In the genomic region with DNA sequence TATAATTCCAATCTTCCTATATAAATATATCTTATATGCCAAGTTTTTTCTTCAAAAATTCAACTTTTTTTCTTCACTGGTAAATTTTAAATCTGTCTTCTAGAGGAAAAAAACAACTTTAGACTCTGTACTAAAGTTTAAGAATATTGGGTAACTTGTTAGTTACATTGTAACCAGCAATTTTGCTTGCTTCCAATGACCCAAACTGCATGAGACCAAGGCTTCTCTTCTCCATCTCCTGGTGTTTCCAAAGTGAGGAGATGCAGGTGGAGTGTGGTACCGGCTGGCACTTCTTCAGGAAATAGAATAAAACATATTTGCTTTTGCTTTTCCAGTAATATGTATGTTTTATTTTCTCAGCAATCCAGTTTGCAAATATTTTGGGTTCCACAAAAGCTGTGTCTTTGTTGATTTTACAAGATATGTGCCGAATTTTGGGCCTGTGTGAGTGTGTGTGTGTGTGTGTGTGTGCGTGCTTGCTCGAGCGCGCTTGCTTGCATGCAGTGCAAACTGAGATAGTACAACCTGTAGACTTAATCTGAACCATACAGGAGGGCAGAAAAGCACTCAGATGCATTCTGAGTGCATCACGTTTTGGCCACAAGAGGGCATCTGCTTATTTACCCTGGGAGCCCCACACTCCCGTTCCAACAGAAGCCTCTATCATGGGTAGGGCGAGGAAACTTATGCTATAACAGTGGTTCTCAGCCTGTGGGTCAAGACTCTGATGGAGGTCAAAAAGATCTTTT, we compare ENCODE assay signal across 9 mouse cellular contexts. TPM values are rescaled to one million over a fixed set of nuclear protein-coding genes. Genes with fewer than 3 reads are reported as not detected.
DNase-seq lines count a peak whose midpoint lies in the region; ATAC-seq and TF ChIP-seq lines count a peak whose summit lies in the region.
"Had no signal": no experiment of that assay in that cellular context is flagged by ENCODE, and none has a peak within 500 bp of the region (broad histone marks: within the 10 kb centered on the region; RNA-seq: fewer than 3 reads in every experiment).

No protein-coding gene starts in this region.

- no peaks in the 10 kb centered on the region for H3K79me2 ChIP-seq in MEL (ENCODE audit: control insufficient read depth, insufficient read depth, low read length, poor library complexity)

- intact Hi-C loops in gastrocnemius, postnatal 14 days (cut with DNase I; ENCODE audit: low total_unique reads) = no loop called here

- no peak overlapping the region for H3K4me2 ChIP-seq in intestine, postnatal 0 days (replicated peaks; ENCODE audit: low read depth)
- no peak overlapping the region for H3K4me2 ChIP-seq in intestine, embryonic 16.5 days (ENCODE audit: low read depth, low read length)
- H3K4me2 ChIP-seq in lung, embryonic 14.5 days = no peak overlapping the region
- H3K4me2 ChIP-seq: embryonic facial prominence, embryonic 15.5 days had no signal

- peak; percentile 74 for TF ChIP-seq CTCF in intestine, postnatal 0 days (IDR thresholded peaks at IDR 0.05; ENCODE audit: low read depth)
- TF ChIP-seq CTCF in MEL (IDR thresholded peaks at IDR 0.05 in 2 of 3, conservative IDR thresholded peaks at IDR 0.05 in 1 of 3; ENCODE audit: control insufficient read depth in 1 of 3, insufficient read depth in 1 of 3, low read depth in 2 of 3, low read length in 3 of 3, poor library complexity in 1 of 3, severe bottlenecking in 1 of 3) = peak; percentile 72 to 85 (median 77)
- peak; percentile 23; the same call in 1 of the 2 replicates for TF ChIP-seq CTCF in embryonic fibroblast, embryonic 13.5 days (IDR thresholded peaks at IDR 0.05; ENCODE audit: borderline replicate concordance, insufficient read depth, low read length)
- TF ChIP-seq CTCF in lung, embryonic 14.5 days (IDR thresholded peaks at IDR 0.05; ENCODE audit: low read depth) = peak; percentile 57

- no peaks in the 10 kb centered on the region for H3K9me3 ChIP-seq in intestine, postnatal 0 days (ENCODE audit: control insufficient read depth)
- no peaks in the 10 kb centered on the region for H3K9me3 ChIP-seq in intestine, embryonic 16.5 days (ENCODE audit: control insufficient read depth, low read length)
- H3K9me3 ChIP-seq in MEL (replicated peaks; ENCODE audit: insufficient read depth, low read length) = no peaks in the 10 kb centered on the region
- no peaks in the 10 kb centered on the region for H3K9me3 ChIP-seq in lung, embryonic 14.5 days (ENCODE audit: low read depth, low read length)
- H3K9me3 ChIP-seq: embryonic facial prominence, embryonic 15.5 days had no signal

- TF ChIP-seq RAD21 in MEL (IDR thresholded peaks at IDR 0.05; ENCODE audit: low read depth, low read length) = peak; percentile 54

- TF ChIP-seq EP300 in MEL (IDR thresholded peaks at IDR 0.05; ENCODE audit: low read depth in 1 of 2, low read length in 2 of 2) = peak; percentile 51 to 53

- no peak overlapping the region for H3K27ac ChIP-seq in intestine, postnatal 0 days (ENCODE audit: low read depth, low read length)
- no peak overlapping the region for H3K27ac ChIP-seq in intestine, embryonic 16.5 days (ENCODE audit: low read length)
- no peak overlapping the region for H3K27ac ChIP-seq in MEL (ENCODE audit: control insufficient read depth, low read depth, low read length)
- no peak overlapping the region for H3K27ac ChIP-seq in embryonic fibroblast, embryonic 13.5 days (ENCODE audit: insufficient read depth, low read length)
- no peak overlapping the region for H3K27ac ChIP-seq in lung, embryonic 14.5 days (ENCODE audit: low read depth)
- H3K27ac ChIP-seq: embryonic facial prominence, embryonic 15.5 days had no signal

- DNase-seq in MEL (ENCODE audit: low read depth, low spot score) = peak; percentile 84
- peak; percentile 49 for DNase-seq in lung, embryonic 14.5 days
- DNase-seq in gastrocnemius, postnatal 14 days = no peak
- no peak for DNase-seq in cerebellum, postnatal 25 days
- no peak for DNase-seq in frontal cortex, postnatal 25 days (ENCODE audit: low spot score in 2 of 2)

- H3K27me3 ChIP-seq in intestine, postnatal 0 days (replicated peaks; ENCODE audit: control insufficient read depth, insufficient read depth, low read length) = no peaks in the 10 kb centered on the region
- no peaks in the 10 kb centered on the region for H3K27me3 ChIP-seq in intestine, embryonic 16.5 days (replicated peaks; ENCODE audit: control insufficient read depth, insufficient read depth, low read length)
- no peaks in the 10 kb centered on the region for H3K27me3 ChIP-seq in MEL (ENCODE audit: control insufficient read depth in 1 of 2, insufficient read depth in 2 of 2, low read length in 2 of 2)
- H3K27me3 ChIP-seq in lung, embryonic 14.5 days (ENCODE audit: insufficient read depth, low read length) = no peaks in the 10 kb centered on the region
- H3K27me3 ChIP-seq: embryonic facial prominence, embryonic 15.5 days had no signal

- no peak for ATAC-seq in intestine, postnatal 0 days
- no peak for ATAC-seq in intestine, embryonic 16.5 days
- ATAC-seq in lung, embryonic 14.5 days (ENCODE audit: insufficient read depth) = no peak

- TF ChIP-seq POLR2A in MEL (IDR thresholded peaks at IDR 0.05; ENCODE audit: control insufficient read depth in 1 of 2, insufficient read depth in 1 of 2, low read depth in 1 of 2, low read length in 2 of 2, poor library complexity in 1 of 2) = no peak
- TF ChIP-seq POLR2A in embryonic fibroblast, embryonic 13.5 days (IDR thresholded peaks at IDR 0.05; ENCODE audit: low read depth, low read length) = no peak

- no peak overlapping the region for H3K9ac ChIP-seq in intestine, postnatal 0 days (ENCODE audit: low read depth, low read length)
- H3K9ac ChIP-seq in intestine, embryonic 16.5 days (ENCODE audit: low read depth, low read length) = no peak overlapping the region
- no peak overlapping the region for H3K9ac ChIP-seq in MEL (ENCODE audit: control insufficient read depth, low read depth, low read length, poor library complexity, severe bottlenecking)
- H3K9ac ChIP-seq in lung, embryonic 14.5 days = no peak overlapping the region
- H3K9ac ChIP-seq: embryonic facial prominence, embryonic 15.5 days had no signal

- H3K36me3 ChIP-seq in intestine, postnatal 0 days (ENCODE audit: control insufficient read depth, insufficient read depth) = no peaks in the 10 kb centered on the region
- H3K36me3 ChIP-seq in intestine, embryonic 16.5 days (ENCODE audit: control insufficient read depth, insufficient read depth, low read length) = no peaks in the 10 kb centered on the region
- peaks cover 0 to 7% of the 10 kb centered on the region in 2 experiments; a peak in 1 of 4 replicates for H3K36me3 ChIP-seq in MEL (ENCODE audit: control insufficient read depth in 1 of 2, insufficient read depth in 2 of 2, low read length in 2 of 2)
- no peaks in the 10 kb centered on the region for H3K36me3 ChIP-seq in lung, embryonic 14.5 days (ENCODE audit: insufficient read depth)
- H3K36me3 ChIP-seq: embryonic facial prominence, embryonic 15.5 days had no signal

- no peak overlapping the region for H3K4me3 ChIP-seq in intestine, postnatal 0 days (ENCODE audit: low read depth, low read length)
- no peak overlapping the region for H3K4me3 ChIP-seq in intestine, embryonic 16.5 days (ENCODE audit: low read length)
- H3K4me3 ChIP-seq in MEL (ENCODE audit: control insufficient read depth in 1 of 2, insufficient read depth in 1 of 2, low read depth in 2 of 2, low read length in 2 of 2) = no peak overlapping the region
- no peak overlapping the region for H3K4me3 ChIP-seq in embryonic fibroblast, embryonic 13.5 days (ENCODE audit: insufficient read depth, low read length)
- no peak overlapping the region for H3K4me3 ChIP-seq in lung, embryonic 14.5 days (ENCODE audit: low read depth, low read length)
- H3K4me3 ChIP-seq: embryonic facial prominence, embryonic 15.5 days had no signal

- WGBS in intestine, postnatal 0 days = 62% methylated on average over 9 of the region's 9 CpGs
- WGBS in intestine, embryonic 16.5 days = 62% methylated on average over 9 of the region's 9 CpGs
- WGBS in lung, embryonic 14.5 days = 59% methylated on average over 9 of the region's 9 CpGs

- no peaks in the 10 kb centered on the region for H3K4me1 ChIP-seq in intestine, postnatal 0 days (replicated peaks; ENCODE audit: control insufficient read depth, insufficient read depth, low read length)
- H3K4me1 ChIP-seq in intestine, embryonic 16.5 days (ENCODE audit: control insufficient read depth, insufficient read depth, low read length) = no peaks in the 10 kb centered on the region
- peaks cover 0 to 8% of the 10 kb centered on the region in 2 experiments; a peak in 2 of 4 replicates for H3K4me1 ChIP-seq in MEL (ENCODE audit: control insufficient read depth in 1 of 2, insufficient read depth in 2 of 2, low read length in 2 of 2)
- no peaks in the 10 kb centered on the region for H3K4me1 ChIP-seq in embryonic fibroblast, embryonic 13.5 days (ENCODE audit: control insufficient read depth, insufficient read depth, low read length)
- H3K4me1 ChIP-seq in lung, embryonic 14.5 days (ENCODE audit: insufficient read depth) = no peaks in the 10 kb centered on the region
- H3K4me1 ChIP-seq: embryonic facial prominence, embryonic 15.5 days had no signal

TF ChIP-seq in MEL, 35 proteins besides CTCF, POLR2A, EP300 and RAD21 (continues in another document):
- no peak for TF ChIP-seq ETS1 (IDR thresholded peaks at IDR 0.05; ENCODE audit: low read depth, low read length)
- TF ChIP-seq TCF12 (IDR thresholded peaks at IDR 0.05; ENCODE audit: low read depth, low read length) = peak; percentile 60; the same call in 1 of the 2 replicates
- TF ChIP-seq SMC3 (IDR thresholded peaks at IDR 0.05; ENCODE audit: low read depth, low read length) = peak; percentile 91
- TF ChIP-seq CHD1 (IDR thresholded peaks at IDR 0.05; ENCODE audit: low read depth, low read length) = no peak
- peak; percentile 25; the same call in 1 of the 2 replicates for TF ChIP-seq TAL1 (IDR thresholded peaks at IDR 0.05; ENCODE audit: low read length)
- TF ChIP-seq MYB (IDR thresholded peaks at IDR 0.05; ENCODE audit: low read depth, low read length) = no peak
- no peak for TF ChIP-seq HCFC1 (IDR thresholded peaks at IDR 0.05; ENCODE audit: low read depth, low read length)
- 0 out of 2 replicates have a peak, but pooled peaks have one; percentile 19 for TF ChIP-seq MAX (IDR thresholded peaks at IDR 0.05; ENCODE audit: low read length)
- TF ChIP-seq MYC (IDR thresholded peaks at IDR 0.05; ENCODE audit: low read depth, low read length) = no peak
- no peak for TF ChIP-seq ELF1 (IDR thresholded peaks at IDR 0.05; ENCODE audit: low read depth, low read length)

RNA-seq across cellular contexts. Expression of a gene that starts 1.3 kb away (rescaled TPM):
- not detected in 2 replicates for polyA plus RNA-seq in intestine, postnatal 0 days (2015; fragmentation: Nextera tagmentation; extraction: Ambion mirVana)
- polyA plus RNA-seq in intestine, embryonic 16.5 days (2015; fragmentation: Nextera tagmentation; extraction: Ambion mirVana) = 0.24 and 1.1 TPM in 2 replicates
- total RNA-seq in MEL (2012; rRNA removed) = 0.04 and 0.07 TPM in 2 replicates
- under 1 TPM in 1 of 2 experiments, not detected in 1; 0.07 TPM for polyA plus RNA-seq in MEL (2012; ENCODE audit: insufficient read depth in 1 of 2, insufficient read length in 2 of 2, low read depth in 1 of 2, low replicate concordance in 2 of 2, missing spikeins in 1 of 2)
- not detected in 2 replicates for polyA plus RNA-seq in embryonic fibroblast, embryonic 13.5 days (2011; ENCODE audit: insufficient read length, low read depth, missing spikeins)
- 0.08 TPM in 1 of 2 replicates, not detected in the other for polyA plus RNA-seq in lung, embryonic 14.5 days (2014; fragmentation: Nextera tagmentation; extraction: Ambion mirVana)
- total RNA-seq in gastrocnemius, postnatal 14 days (2021) = not detected
- polyA plus RNA-seq: embryonic facial prominence, embryonic 15.5 days had no signal

Comparison
In these comparisons a context has a peak if more than half of its experiments do, and no peak if none do; other contexts are left out.
1. CTCF ChIP-seq: peak in every context shown above with its lines; median percentile 77 in MEL; 74 in intestine, postnatal 0 days; 57 in lung, embryonic 14.5 days; 23 in embryonic fibroblast, embryonic 13.5 days.
2. DNase-seq: peak in MEL (single experiment) and lung, embryonic 14.5 days (single experiment); none in gastrocnemius, postnatal 14 days (single experiment), cerebellum, postnatal 25 days (0 of 2) and frontal cortex, postnatal 25 days (0 of 2).